Mouse (Mus musculus) cerebellum, adult 2 months (tissue): ENCODE data around the gene Ncoa1.

Experiments
- CTCF ChIP-seq: fragments of 200-500 bp; IDR thresholded peaks from 2 replicates; pipeline ENCODE4 v1.5.1; 2011; ENCODE audit warnings: low read depth, mild to moderate bottlenecking, control low read depth, low read length, moderate library complexity, borderline replicate concordance; ENCODE audit not compliant: insufficient read depth
- POLR2A ChIP-seq: fragments of 200-500 bp; IDR thresholded peaks from 2 replicates; pipeline ENCODE4 v1.6.1; 2011; ENCODE audit warnings: low read length, control low read depth, borderline replicate concordance; ENCODE audit not compliant: insufficient read depth

DNA sequence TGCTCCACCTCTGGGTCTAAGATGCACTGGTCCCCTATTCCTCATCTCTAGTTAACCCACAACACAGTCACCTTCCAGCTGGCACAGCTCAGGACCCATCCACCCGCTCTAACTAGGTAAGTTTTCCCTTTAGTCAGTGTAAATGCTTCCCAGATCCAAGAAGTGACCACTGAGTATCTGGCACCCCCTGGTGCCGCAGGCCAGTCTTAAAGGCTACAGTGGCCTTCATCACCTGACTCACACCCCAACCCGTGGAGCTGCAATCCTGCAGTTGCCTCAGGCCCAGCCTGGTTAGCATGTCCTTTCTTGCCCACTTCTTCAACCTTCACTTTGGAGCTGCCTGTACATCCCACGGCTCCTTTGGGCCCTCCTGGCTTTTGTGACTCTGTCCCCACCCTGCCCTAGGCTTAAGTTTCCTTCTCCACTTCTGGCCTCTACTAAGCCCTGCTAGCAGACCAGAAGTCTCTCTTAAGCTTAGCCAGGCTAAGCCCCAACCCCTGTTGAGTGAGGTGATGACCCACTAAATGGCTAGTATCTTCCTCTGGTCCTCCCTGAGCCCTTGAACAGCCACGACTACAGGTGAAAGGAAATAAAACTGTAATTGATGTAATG, 120.0 kb downstream of the Ncoa1 start:
- no peak for TF ChIP-seq CTCF
- no peak for TF ChIP-seq POLR2A
